Mouse (Mus musculus) adrenal gland, postnatal 25 days (tissue): ENCODE measurements around the gene Crlf2. TPM values are rescaled to one million over a fixed set of nuclear protein-coding genes. Genes with fewer than 3 reads are reported as not detected.

Experiments
- DNase-seq: peaks from one replicate; pipeline ENCODE4 v3.0.0; 2021; ENCODE audit warnings: mixed read lengths
- long read RNA-seq: library from polyadenylated mRNA; stranded (forward); transcript quantifications from one replicate; pipeline ENCODE4 v2.0.0, GENCODE M21; 2021
- total RNA-seq: library from RNA; stranded (reverse); gene quantifications from 2 replicates; pipeline ENCODE4 v1.2.3, GENCODE M21; 2021

Gene Crlf2
- 42.8 and 45.0 TPM in 2 replicates for total RNA-seq
- long read RNA-seq, transcript Crlf2-201 (8 exons, 1,323 nt), result major isoform, 16 of 24 reads
- long read RNA-seq, partial matches to known transcripts, result 3 of 24 reads
- long read RNA-seq, other reads (novel, unspliced or antisense), result 4 of 24 reads

DNA sequence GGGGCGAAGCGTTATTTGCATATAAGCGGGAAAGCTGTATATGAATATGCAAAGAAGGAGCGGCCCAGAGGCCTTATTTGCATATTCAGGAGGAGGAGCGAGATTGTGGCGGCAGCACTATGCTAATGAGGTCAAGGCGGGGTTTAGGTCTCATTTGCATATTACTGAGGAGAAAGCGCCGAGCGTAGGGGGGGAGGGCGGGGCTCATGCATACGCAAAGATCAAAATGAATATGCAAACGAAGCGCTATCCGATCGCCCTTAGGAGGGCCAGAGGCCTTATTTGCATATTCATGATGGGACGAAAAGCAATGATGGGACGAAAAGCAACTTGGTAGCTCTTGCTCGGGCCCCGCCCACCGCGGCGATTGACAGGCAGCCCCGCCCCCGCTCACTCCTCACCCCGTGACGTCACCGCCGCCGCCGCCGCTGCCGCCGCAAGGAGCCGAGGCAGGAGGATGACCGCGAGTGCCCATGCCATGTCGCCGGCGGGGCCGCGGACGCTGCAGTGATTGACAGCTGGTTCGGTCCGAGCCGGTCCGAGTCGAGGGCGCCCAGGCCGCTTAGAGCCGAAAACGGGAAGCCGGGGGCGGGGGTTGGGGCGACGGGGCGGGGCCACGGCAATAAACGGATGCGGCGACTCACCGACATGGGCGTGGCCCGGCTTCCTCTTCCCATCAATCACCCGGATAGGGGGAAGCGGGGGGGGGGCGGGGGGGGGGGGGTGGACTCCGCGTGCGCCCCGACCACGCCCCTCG, at the start of gene Crlf2:
Gene Crlf2 (minus strand): TSS at position 590 of the 757 bp plus-strand sequence.
- DNase-seq, result peak; percentile 93

GRCm38 (mm10) chr5:109602585-109602984, 43.8 kb upstream of the Crlf2 start:
- DNase-seq, result no peak

DNA sequence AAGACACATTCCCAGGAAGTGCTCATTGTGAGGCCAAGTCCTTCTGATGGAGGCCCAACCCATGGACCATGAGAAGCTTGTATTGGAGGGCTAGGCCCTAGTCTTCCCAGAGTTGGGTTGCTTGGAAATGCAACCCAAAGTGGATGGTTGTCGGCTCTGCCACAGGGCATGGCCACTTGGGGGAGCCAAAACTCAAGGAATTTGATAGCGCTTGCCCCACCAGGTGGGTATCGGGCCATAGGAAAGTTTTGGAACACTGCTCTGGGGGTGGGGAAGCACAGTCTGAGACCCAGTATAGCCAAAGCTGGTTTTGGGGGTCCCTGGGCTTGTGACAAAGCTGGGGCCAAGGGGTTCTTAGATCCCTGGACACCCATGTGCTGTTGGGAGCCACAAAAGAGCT, 42.3 kb upstream of the Crlf2 start:
- DNase-seq, result peak; percentile 50

DNA sequence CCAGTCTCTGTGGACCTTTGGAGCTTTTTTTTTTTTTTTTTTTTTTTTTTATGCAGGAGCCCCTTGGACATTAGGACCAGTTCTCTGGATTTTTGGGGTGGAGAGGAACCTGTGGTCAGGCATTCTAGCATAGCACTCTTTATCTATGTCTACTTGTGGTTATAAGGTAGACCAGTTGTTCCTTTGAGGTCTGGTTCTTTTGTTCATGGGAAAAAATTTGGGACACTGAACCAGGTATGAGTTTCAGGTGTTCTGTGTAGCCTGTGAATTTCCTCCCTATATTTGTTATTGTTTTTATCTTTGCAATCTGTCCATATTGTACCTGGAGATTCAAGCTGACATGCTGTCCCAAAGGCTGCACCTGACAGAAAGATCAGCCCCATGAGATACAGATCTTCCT, 40.1 kb upstream of the Crlf2 start:
- no peak for DNase-seq

DNA sequence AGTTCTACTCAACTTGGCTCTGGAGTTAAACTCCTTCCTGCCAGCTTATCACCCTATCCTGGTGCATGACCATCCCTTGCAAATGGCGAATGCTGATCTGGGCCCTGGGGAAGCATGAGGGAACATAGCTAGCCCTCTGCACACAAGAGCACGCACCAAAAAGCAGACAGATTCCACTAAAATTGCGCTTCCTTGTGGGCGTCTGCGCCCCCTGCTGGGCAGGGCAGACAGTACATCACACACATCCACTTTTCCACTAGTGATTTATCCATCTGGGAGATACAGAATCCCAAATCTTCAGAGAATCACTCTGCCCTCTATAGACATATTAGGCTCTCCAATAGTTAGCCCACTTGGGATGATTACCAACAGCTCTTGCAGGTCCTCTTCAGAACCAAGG, 37.9 kb upstream of the Crlf2 start:
- DNase-seq, result peak; percentile 36

DNA sequence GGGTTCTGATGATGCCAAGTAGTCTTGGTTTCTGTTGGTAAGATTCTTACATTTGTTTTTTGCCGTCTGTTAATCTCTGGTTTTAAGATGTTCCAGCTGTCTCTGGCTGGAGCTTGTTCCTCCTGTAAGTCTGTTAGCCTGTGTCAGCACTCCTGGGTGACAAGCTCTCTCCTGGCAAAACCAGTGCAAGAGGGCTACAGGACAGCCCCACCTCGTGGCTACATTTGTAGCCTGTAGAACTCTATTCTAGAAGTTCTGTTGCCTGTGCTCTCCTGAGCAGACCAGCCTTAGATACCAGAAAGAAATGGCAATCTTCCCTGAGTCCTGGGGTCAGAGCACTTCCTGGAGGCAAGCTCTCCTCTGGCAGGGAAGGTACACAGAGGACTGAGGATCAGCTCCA, 4.0 kb upstream of the Crlf2 start:
- DNase-seq, result no peak

- DNase-seq, result no peak
Measured at GRCm38 (mm10) chr5:109559191-109559590, 398 bp upstream of the Crlf2 start.

GRCm38 (mm10) chr5:109558123-109558403, 730 bp downstream of the Crlf2 start:
- no peak for DNase-seq

DNA sequence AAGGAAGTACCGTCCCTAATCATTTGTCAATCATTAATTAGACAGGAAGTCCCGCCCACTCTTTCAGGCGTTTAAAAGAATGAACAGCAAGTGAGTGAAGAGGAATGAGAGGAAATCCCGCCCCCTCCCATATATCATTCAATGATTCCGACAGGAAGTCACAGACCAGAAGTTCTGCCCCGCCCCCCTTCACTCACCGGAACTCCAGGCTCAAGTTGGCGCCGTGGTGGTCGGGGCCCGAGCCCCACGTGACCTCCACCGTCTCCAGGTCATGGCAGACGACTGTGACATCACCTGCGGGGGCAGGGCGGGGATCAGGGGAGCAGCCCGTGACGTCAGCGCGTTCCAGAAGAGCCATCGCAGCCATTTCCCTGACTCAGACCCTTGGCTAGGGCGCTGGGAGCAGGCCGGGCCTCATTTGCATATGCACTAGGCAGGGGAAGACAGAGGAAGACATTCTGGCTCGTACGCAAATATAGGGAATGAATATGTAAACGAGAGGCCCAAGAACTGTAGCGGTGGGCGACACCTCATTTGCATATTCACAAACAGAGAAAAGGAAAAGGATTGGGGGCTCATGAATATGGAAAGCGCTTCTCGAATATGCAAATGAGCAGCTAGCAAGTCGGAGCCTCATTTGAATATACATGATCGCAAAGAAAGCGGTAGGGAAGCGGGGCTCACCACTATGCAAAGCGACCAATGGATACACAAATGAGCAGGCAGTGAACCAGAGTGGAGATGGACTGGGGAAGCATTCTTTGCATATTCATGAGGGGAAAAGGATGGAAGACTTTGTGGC, 1.3 kb downstream of the Crlf2 start:
- DNase-seq, result peak; percentile 97

DNA sequence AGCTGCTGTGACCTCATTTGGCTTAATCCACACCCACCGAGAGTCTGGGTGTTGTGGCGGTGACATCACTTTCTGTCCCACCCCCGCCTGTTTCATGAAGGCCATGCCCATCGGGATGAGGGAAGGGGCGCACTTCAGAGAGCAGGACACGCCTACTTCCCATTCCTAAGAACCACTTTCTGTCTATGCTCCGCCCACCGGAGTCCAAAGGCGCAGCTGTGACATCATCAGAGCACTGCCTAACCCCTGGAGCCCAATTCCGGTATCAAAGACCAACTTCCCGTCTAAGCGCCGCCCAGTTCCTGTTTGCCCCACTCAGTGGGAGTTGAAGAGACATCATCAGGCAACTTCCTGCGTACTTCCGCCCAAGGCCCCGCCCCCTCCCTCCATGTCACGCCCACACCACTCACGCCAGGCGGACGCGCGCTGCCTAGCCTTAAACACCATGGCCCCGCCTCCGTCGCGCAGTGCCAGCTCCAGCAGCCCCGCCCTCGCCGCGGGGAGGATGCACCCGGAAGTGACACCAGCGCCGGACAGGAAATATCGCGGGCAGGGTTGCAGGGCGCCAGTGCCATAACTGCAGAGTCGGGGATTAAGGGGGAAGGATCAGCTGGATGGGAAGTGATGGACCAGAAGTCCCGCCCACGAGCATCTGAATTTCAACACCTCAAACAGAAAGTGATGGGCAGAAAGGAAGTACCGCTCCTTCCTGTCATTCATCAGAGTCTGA, 2.0 kb downstream of the Crlf2 start:
- peak; percentile 87 for DNase-seq

GRCm38 (mm10) chr5:109555676-109556571, 2.9 kb downstream of the Crlf2 start:
- peak; percentile 26 for DNase-seq

- DNase-seq, result peak; percentile 10
Measured at GRCm38 (mm10) chr5:109555236-109555675, 3.5 kb downstream of the Crlf2 start.

- DNase-seq, result peak; percentile 6
Measured at GRCm38 (mm10) chr5:109554091-109555050, 4.4 kb downstream of the Crlf2 start.

DNA sequence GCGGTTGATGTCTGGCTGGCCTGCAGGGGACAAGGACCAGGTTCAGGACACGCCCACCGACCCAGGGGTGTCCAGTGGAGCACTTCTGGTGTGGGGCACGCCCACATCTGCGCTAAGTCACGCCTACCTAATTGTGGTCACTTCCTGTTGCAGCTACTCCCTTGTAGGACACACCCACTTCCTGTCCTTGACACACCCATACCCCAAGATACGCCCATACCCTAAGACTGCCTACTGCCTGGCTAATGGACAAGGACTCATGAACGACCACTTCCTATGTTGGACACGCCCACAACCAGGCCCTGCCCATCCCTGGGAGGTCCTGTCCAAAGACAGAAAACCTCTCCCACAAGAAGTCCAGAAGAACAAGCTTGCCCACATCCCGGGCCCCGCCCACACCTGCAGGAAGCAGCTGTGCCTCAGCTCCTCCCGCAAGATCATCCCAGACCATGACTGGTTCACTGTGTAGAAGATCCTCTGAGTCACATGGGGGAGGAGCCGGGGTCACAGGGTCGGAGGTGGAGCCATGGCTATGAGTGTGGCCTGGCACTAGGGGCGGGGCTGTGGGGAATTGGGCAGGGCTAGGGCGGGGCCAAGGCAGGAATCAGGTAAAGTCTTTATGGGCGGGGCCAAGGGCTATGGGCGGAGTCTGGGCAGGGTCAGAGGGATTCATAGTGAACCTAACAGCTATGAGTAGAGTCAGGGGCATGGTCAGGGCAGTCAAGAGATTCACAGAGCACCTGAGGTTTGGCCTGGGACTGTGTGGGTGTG, 5.4 kb downstream of the Crlf2 start:
- no peak for DNase-seq

DNA sequence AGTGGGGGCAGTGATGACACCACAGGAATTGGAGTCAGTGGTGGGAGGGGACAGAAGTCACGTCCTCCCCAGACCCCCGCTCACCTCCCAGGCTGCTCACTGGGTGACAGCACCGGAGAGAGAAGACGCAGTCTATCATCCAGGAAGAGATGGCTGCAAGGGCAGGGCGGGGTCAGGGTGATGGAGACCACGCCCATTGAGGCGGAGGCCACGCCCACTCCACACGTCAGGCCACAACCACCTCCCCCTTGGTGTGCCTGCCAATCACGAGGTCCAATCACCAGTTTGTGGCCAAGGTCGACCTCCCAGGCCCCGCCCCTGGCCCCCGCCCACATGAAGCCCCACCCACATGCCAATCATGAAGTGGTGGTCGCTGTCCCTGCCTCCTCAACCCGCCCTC, 6.3 kb downstream of the Crlf2 start:
- DNase-seq, result no peak

DNA sequence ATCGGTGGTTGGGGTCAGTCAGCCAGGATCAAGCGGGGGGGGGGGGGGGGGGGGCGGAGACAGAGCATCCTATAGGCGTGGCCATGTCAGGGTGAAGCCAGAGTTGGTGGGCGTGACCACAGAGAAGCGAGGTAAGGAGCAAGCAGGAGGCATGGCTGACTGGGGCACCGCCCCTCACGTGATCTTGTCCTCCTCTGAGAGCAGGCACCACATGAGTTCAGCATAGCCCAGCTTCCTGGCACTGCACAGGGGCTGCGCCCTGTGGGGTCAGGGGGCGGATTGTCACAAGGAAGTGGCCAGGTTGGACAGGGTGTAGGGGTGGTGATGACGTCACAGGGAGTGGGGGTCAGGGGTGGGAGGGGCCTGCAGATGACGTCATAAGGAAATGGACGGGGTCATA, 6.7 kb downstream of the Crlf2 start:
- no peak for DNase-seq

DNA sequence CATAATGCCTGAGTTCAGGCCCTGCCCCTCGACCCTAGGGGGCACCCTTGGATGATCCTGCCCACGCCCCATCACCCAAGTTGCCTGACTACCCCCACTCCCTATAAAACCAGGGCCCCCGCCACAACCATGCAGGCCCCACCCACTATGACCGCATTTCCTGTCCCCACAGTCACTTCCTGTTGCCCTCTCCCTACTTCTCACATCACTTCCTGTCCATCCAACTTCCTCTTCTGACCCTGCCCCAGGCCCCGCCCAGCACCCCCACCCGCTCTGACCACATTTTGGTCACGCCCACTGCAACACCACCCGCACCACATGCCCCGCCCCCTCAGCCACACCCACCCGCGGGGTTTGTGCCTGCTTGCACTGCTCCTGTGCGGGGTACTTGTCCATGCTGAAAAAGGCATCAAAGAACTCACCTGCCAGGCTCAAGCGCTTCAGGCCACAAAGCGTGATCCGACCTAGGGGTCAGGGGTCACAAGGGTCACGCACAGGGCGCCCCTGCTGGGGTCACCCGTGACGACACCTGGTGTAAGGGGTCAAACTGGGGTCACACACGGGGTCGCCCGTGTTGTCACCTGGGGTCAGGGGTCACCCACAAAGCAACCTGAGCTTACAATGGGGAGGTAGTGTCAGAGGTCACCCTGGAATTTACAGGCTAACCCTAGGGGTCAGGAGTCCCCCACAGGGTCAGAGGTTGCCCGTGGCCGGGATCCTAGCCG, 7.6 kb downstream of the Crlf2 start:
- no peak for DNase-seq

DNA sequence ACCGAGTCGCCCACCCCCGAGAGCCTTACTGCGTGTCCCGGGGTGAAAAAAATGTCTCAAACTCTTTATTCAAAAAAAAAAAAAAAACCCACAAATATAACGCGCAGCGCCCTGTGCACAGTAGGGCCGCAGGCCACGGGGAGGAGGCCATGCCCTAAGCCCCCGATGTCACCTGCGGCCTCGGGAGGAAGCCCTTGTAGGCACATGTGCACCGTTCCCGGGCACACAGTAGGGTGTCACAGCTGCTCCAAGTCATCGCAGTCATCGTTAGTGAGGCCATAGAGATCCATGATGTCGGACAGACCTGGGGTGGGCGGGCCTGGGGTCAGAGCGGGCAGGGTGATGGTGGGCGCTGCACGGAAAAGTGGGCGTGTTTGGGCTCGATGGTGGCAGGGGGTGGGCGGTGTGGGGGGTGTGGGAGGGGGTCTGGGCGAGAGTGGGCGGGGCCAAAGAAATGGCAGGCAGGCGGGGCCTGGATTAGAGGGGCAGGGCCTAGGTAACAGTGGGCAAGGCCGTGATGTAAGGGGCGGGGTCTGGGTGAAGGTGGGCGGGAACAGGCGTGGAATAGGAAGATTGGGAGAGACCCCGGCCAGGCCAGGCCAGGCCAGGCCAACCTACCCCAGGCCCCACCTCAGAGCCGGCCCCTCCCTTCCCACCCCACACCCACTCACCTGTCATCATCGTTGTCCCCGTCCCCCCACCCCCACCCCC, 8.4 kb downstream of the Crlf2 start:
- DNase-seq, result no peak
